Mouse (Mus musculus) cortical plate, adult 2 months (tissue): ENCODE measurements at regions not wholly inside any gene's neighbourhood (a gene's known extent, or its start where the extent isn't known, plus 50 kb on each side); places are given as distances from the start of the nearest gene placed in this dataset.

ENCODE experiments used
- H3K27ac ChIP-seq: fragments of 200-500 bp; 2 replicates; pipeline ENCODE4 v1.5.1; 2012; ENCODE audit warnings: low read length, control low read depth, inconsistent platforms; ENCODE audit not compliant: insufficient read depth
- H3K4me1 ChIP-seq: fragments of 200-500 bp; 2 replicates; pipeline ENCODE4 v1.6.1; 2011; ENCODE audit warnings: low read length; ENCODE audit not compliant: control insufficient read depth, insufficient read depth
- H3K4me3 ChIP-seq: fragments of 200-500 bp; 2 replicates; pipeline ENCODE4 v1.5.1; 2011; ENCODE audit warnings: mild to moderate bottlenecking, low read length, control low read depth; ENCODE audit not compliant: insufficient read depth
- CTCF ChIP-seq: fragments of 200-500 bp; IDR thresholded peaks from 2 replicates; pipeline ENCODE4 v1.5.1; 2011; ENCODE audit warnings: mild to moderate bottlenecking, control low read depth, low read length; ENCODE audit not compliant: insufficient read depth; ENCODE audit errors: extremely low read depth
- POLR2A ChIP-seq: fragments of 200-500 bp; IDR thresholded peaks from 2 replicates; pipeline ENCODE4 v1.6.1; 2011; ENCODE audit warnings: mild to moderate bottlenecking, low read length, control low read depth; ENCODE audit not compliant: insufficient read depth; ENCODE audit errors: extremely low read depth

DNA sequence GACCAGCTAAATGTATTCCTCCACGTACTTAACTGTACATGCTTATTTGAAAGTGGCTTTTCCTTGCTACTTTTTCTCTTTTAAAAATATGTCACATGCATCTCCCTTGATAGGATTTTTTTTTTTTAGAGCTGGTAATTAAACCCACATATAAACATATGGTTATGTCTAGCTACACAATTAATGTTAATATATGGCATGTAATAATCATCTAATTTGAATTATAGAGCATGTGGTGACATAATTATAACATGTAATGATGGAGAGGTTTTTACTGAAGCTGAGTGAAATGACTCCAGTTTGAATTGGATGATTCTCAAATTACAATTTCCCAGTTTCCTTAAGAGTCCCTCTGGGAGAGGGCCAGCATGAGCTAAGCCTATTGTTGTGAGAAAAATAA is 267.9 kb upstream of the Mctp2 start:
- Histone ChIP-seq H3K27ac (no peak overlapping the region), H3K4me1 (no peaks in the 10 kb centered on the region), H3K4me3 (no peak overlapping the region)
- TF ChIP-seq POLR2A = no peak
- TF ChIP-seq CTCF = no peak

GRCm38 (mm10) chr7:72584427-72584826 is 278.0 kb upstream of the Mctp2 start:
- Histone ChIP-seq H3K4me1 (peaks cover 2% of the 10 kb centered on the region; the same call in 1 of the 2 replicates), H3K27ac (no peak overlapping the region), H3K4me3 (no peak overlapping the region)
- TF ChIP-seq CTCF (no peak), POLR2A (no peak)

GRCm38 (mm10) chr7:72589241-72589668 is 282.8 kb upstream of the Mctp2 start:
- H3K4me1 ChIP-seq = peaks cover 4% of the 10 kb centered on the region
- TF ChIP-seq POLR2A = no peak
- no peak overlapping the region for H3K27ac ChIP-seq
- no peak overlapping the region for H3K4me3 ChIP-seq

GRCm38 (mm10) chr7:72590351-72591115 is 284.1 kb upstream of the Mctp2 start:
- H3K4me1 ChIP-seq = peaks cover 4% of the 10 kb centered on the region
- TF ChIP-seq CTCF (no peak), POLR2A (no peak)
- H3K27ac ChIP-seq = peak overlapping the region; percentile 50; the same call in 1 of the 2 replicates
- no peak overlapping the region for H3K4me3 ChIP-seq

- H3K4me1 ChIP-seq = peaks cover 4% of the 10 kb centered on the region
- H3K27ac ChIP-seq = no peak overlapping the region
- TF ChIP-seq CTCF (no peak), POLR2A (no peak)
- no peak overlapping the region for H3K4me3 ChIP-seq
Measured at GRCm38 (mm10) chr7:72592110-72592509, 285.7 kb upstream of the Mctp2 start.

GRCm38 (mm10) chr7:72592649-72593048 is 286.2 kb upstream of the Mctp2 start:
- peaks cover 4% of the 10 kb centered on the region for H3K4me1 ChIP-seq
- TF ChIP-seq POLR2A = no peak
- TF ChIP-seq CTCF = no peak
- no peak overlapping the region for H3K27ac ChIP-seq
- H3K4me3 ChIP-seq = no peak overlapping the region

- Histone ChIP-seq H3K4me1 (peaks cover 4% of the 10 kb centered on the region), H3K27ac (no peak overlapping the region), H3K4me3 (no peak overlapping the region)
- TF ChIP-seq POLR2A = no peak
Measured at GRCm38 (mm10) chr7:72593259-72593658, 286.9 kb upstream of the Mctp2 start.

- H3K27ac ChIP-seq = no peak overlapping the region
- no peak overlapping the region for H3K4me3 ChIP-seq
- TF ChIP-seq CTCF = no peak
- no peak for TF ChIP-seq POLR2A
- peaks cover 2% of the 10 kb centered on the region; the same call in 1 of the 2 replicates for H3K4me1 ChIP-seq
Measured at GRCm38 (mm10) chr7:72594741-72595140, 288.3 kb upstream of the Mctp2 start.

DNA sequence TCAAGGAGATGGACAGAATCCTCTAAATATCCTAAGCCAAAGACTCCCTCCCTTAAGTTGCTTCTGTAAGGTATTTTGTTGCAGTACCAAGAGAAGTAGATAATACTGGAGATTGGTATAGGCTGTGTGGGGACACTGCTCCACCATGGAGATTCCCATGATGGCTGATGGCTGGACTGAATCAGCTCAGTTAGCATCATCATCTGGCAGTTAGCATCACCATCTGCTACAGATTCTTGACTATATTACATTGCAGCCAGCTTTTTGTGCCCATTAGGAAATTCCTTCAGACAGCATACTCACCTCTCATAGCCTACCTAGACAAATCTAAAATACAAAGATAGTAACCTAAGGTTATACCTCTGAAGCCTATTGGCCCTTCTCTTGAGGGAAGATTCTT is 290.6 kb upstream of the Mctp2 start:
- no peaks in the 10 kb centered on the region for H3K4me1 ChIP-seq
- H3K27ac ChIP-seq = no peak overlapping the region
- TF ChIP-seq CTCF (no peak), POLR2A (no peak)
- H3K4me3 ChIP-seq = no peak overlapping the region

DNA sequence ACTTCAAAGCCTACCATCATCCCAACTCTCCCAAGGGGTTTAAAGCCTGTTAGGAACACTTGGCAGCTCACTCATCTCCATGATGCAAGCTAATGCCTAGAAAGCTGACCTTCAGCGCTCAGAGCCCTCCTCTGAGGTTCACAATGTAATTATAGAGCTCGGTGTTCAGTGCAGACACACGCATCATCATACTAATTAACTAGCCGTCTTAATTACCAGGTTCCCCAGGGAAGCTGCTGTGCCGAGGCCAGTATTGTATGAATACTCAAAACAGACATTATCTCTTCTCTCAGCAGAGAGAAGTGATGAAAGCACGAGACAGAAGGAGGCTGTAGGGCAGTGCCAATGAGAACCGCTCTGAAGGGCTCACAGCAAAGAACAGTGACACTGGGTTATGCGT is 295.5 kb upstream of the Mctp2 start:
- Histone ChIP-seq H3K4me3 (no peak overlapping the region), H3K4me1 (no peaks in the 10 kb centered on the region), H3K27ac (no peak overlapping the region)
- TF ChIP-seq POLR2A (no peak), CTCF (no peak)
